Mouse (Mus musculus) liver, postnatal 0 days (tissue): ENCODE results near the gene Sycp2.

Source experiments
- CTCF ChIP-seq: sonication (generic); IDR thresholded peaks from 2 replicates; pipeline ENCODE4 v1.5.1; 2016; ENCODE audit warnings: antibody characterized with exemption, low read depth
- EP300 ChIP-seq: IDR thresholded peaks from 2 replicates; pipeline ENCODE4 v1.6.1; 2016; ENCODE audit warnings: antibody characterized with exemption, low read depth, mild to moderate bottlenecking

DNA sequence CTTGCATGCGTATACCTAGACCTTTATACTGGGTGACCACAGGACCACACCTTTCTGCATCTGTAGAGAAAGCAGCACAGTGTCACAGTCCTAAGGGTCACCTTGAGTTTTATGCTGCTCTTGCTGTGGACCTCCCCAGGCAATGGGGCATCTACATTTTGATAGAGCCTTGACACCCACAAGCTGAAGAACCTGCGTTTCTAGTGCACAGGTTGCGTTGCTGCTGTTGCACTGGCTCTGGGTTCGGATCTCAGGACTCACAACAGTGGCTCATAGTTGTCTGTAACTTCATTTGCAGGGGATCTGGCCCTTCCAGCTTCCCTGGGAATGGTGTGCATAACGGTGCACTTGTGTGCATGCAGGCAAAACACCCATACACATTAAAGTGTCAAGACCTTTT is 19.7 kb upstream of the Sycp2 start:
- TF ChIP-seq CTCF, result no peak
- no peak for TF ChIP-seq EP300
